Mouse (Mus musculus) hematopoietic stem cell, adult 5-6 weeks (primary cell): ENCODE data around the gene Iqcg. TPM values are rescaled to one million over a fixed set of nuclear protein-coding genes. Genes with fewer than 3 reads are reported as not detected.

Experiments used
- ATAC-seq, 2 experiments: fragments of 125-278 bp in 1 of 2; replicated peaks in 1 of 2; 2 replicates each; pipeline ENCODE4 v1.8.0; 2016 to 2017; ENCODE audit warnings: inconsistent platforms in 2 of 2, mild to moderate bottlenecking in 2 of 2, moderate number of reproducible peaks in 2 of 2, low read depth in 1 of 2, moderate TSS enrichment in 1 of 2; ENCODE audit not compliant: low FRiP score in 2 of 2, poor library complexity in 2 of 2, severe bottlenecking in 2 of 2, insufficient read depth in 1 of 2, low TSS enrichment in 1 of 2
- total RNA-seq: library from RNA; stranded (forward); fragments of 172-1452, 232-1000 nt; gene quantifications from 2 replicates; pipeline ENCODE4 v1.2.3, GENCODE M21; 2017

The Iqcg gene
- total RNA-seq, 1 experiment from 2014 or later, result 0.79 TPM

- no peak for ATAC-seq
Observed at GRCm38 (mm10) chr16:33015396-33015907, 40.6 kb downstream of the Iqcg start.

- ATAC-seq, result no peak
Observed at GRCm38 (mm10) chr16:33014921-33015320, 41.1 kb downstream of the Iqcg start.

- ATAC-seq, result no peak
Observed at GRCm38 (mm10) chr16:33013801-33014200, 42.2 kb downstream of the Iqcg start.

- no peak for ATAC-seq
Observed at GRCm38 (mm10) chr16:33010166-33010565, 45.9 kb downstream of the Iqcg start.

GRCm38 (mm10) chr16:33007436-33007835 lies 48.6 kb downstream of the Iqcg start:
- ATAC-seq, result no peak

GRCm38 (mm10) chr16:33006888-33007287 lies 49.1 kb downstream of the Iqcg start:
- no peak for ATAC-seq

GRCm38 (mm10) chr16:33005216-33005615 lies 50.8 kb downstream of the Iqcg start:
- no peak for ATAC-seq

- ATAC-seq, result no peak
Observed at GRCm38 (mm10) chr16:32992158-32992557, 63.9 kb downstream of the Iqcg start.

- no peak for ATAC-seq
Observed at GRCm38 (mm10) chr16:32984631-32985030, 71.4 kb downstream of the Iqcg start.

- ATAC-seq, result no peak
Observed at GRCm38 (mm10) chr16:32981405-32981804, 74.6 kb downstream of the Iqcg start.

GRCm38 (mm10) chr16:32980227-32980626 lies 75.8 kb downstream of the Iqcg start:
- ATAC-seq, result no peak

- ATAC-seq, result no peak
Observed at GRCm38 (mm10) chr16:32973047-32973446, 83.0 kb downstream of the Iqcg start.

- peak; percentile 27 to 60 for ATAC-seq
Observed at GRCm38 (mm10) chr16:32972535-32972934, 83.5 kb downstream of the Iqcg start.

Other genes starting within 250 kb of the Iqcg start
- not detected in 2 replicates for gene Smbd1, start 245.7 kb downstream of the Iqcg start, total RNA-seq
- gene Fyttd1, start 178.7 kb downstream of the Iqcg start, total RNA-seq, result 73.0 and 86.8 TPM in 2 replicates
- gene Rubcn, start 178.5 kb downstream of the Iqcg start, total RNA-seq, result 12.9 and 16.2 TPM in 2 replicates
- gene Lrch3, start 142.1 kb downstream of the Iqcg start, total RNA-seq, result 24.5 TPM in 2 replicates
- gene Rpl35a, start 235 bp upstream of the Iqcg start, total RNA-seq, result 1,452 and 2,432 TPM in 2 replicates
- gene Lmln, start 6.3 kb upstream of the Iqcg start, total RNA-seq, result 1.5 and 7.9 TPM in 2 replicates
- 17.5 and 20.2 TPM in 2 replicates for gene Osbpl11, start 128.9 kb upstream of the Iqcg start, total RNA-seq
- gene Snx4, start 195.2 kb upstream of the Iqcg start, total RNA-seq, result 82.6 and 101 TPM in 2 replicates